Mouse (Mus musculus): ENCODE measurements around the gene M1ap. TPM values are rescaled to one million over a fixed set of nuclear protein-coding genes. Genes with fewer than 3 reads are reported as not detected.
A peak's percentile ranks its signal among the peaks of the same experiment; 100 is the strongest.

M1ap gene
- polyA plus RNA-seq, 1 experiment from 2014 or later: 1.2 TPM

- 71% methylated on average over 3 of the region's 3 CpGs for WGBS
- H3K4me3 ChIP-seq (replicated peaks): no peak overlapping the region
- H3K4me2 ChIP-seq: no peak overlapping the region
- no peak overlapping the region for H3K9ac ChIP-seq
- no peaks in the 10 kb centered on the region for H3K9me3 ChIP-seq
- ATAC-seq (ENCODE audit: insufficient read depth, low FRiP score, low read depth): no peak
- no peaks in the 10 kb centered on the region; the same call in 1 of the 2 replicates for H3K4me1 ChIP-seq
- no peak overlapping the region for H3K27ac ChIP-seq
- H3K27me3 ChIP-seq (replicated peaks): 0 out of 2 replicates have a peak, but pooled peaks cover 9% of the 10 kb centered on the region
- no peaks in the 10 kb centered on the region for H3K36me3 ChIP-seq
These were observed 5.9 kb upstream of the M1ap start for GRCm38 (mm10) chr6:82940765-82941164.

- Histone ChIP-seq H3K4me2 (no peak overlapping the region), H3K9me3 (no peaks in the 10 kb centered on the region; the same call in 1 of the 2 replicates), H3K27me3 (replicated peaks) (no peaks in the 10 kb centered on the region), H3K4me3 (replicated peaks) (no peak overlapping the region), H3K36me3 (no peaks in the 10 kb centered on the region), H3K4me1 (no peaks in the 10 kb centered on the region), H3K9ac (no peak overlapping the region), H3K27ac (no peak overlapping the region)
- no peak for ATAC-seq (ENCODE audit: insufficient read depth, low FRiP score, low read depth)
- WGBS: 45% methylated on average over 6 of the region's 6 CpGs
These were observed 952 bp upstream of the M1ap start for GRCm38 (mm10) chr6:82945750-82946149.

- Histone ChIP-seq H3K27ac (0 out of 2 replicates have a peak overlapping the region, but pooled peaks have one; percentile 18), H3K9ac (no peak overlapping the region), H3K4me3 (replicated peaks) (no peak overlapping the region), H3K4me2 (no peak overlapping the region), H3K4me1 (no peaks in the 10 kb centered on the region), H3K36me3 (no peaks in the 10 kb centered on the region), H3K27me3 (replicated peaks) (no peaks in the 10 kb centered on the region), H3K9me3 (no peaks in the 10 kb centered on the region)
- 33% methylated on average over 4 of the region's 4 CpGs for WGBS
- no peak for ATAC-seq (ENCODE audit: insufficient read depth, low FRiP score, low read depth)
These were observed 10.0 kb downstream of the M1ap start for GRCm38 (mm10) chr6:82956553-82957251.

- 67% methylated on average over 1 of the region's 1 CpGs for WGBS
- Histone ChIP-seq H3K9me3 (no peaks in the 10 kb centered on the region), H3K4me3 (replicated peaks) (no peak overlapping the region), H3K36me3 (no peaks in the 10 kb centered on the region), H3K4me1 (no peaks in the 10 kb centered on the region), H3K9ac (no peak overlapping the region), H3K4me2 (no peak overlapping the region), H3K27ac (no peak overlapping the region), H3K27me3 (replicated peaks) (no peaks in the 10 kb centered on the region)
- ATAC-seq (ENCODE audit: insufficient read depth, low FRiP score, low read depth): no peak
These were observed 15.0 kb downstream of the M1ap start for GRCm38 (mm10) chr6:82961664-82962063.

- H3K27ac ChIP-seq: no peak overlapping the region
- ATAC-seq (ENCODE audit: insufficient read depth, low FRiP score, low read depth): no peak
- H3K27me3 ChIP-seq (replicated peaks): no peaks in the 10 kb centered on the region
- no peaks in the 10 kb centered on the region for H3K36me3 ChIP-seq
- H3K4me1 ChIP-seq: no peaks in the 10 kb centered on the region
- 56% methylated on average over 6 of the region's 6 CpGs for WGBS
- H3K9ac ChIP-seq: no peak overlapping the region
- no peak overlapping the region for H3K4me3 ChIP-seq (replicated peaks)
- H3K9me3 ChIP-seq: no peaks in the 10 kb centered on the region
- H3K4me2 ChIP-seq: no peak overlapping the region
These were observed 22.8 kb downstream of the M1ap start for GRCm38 (mm10) chr6:82969249-82970084.

GRCm38 (mm10) chr6:82971031-82971430 lies 24.3 kb downstream of the M1ap start:
- H3K36me3 ChIP-seq: no peaks in the 10 kb centered on the region
- H3K27me3 ChIP-seq (replicated peaks): no peaks in the 10 kb centered on the region
- H3K4me1 ChIP-seq: no peaks in the 10 kb centered on the region
- no peak overlapping the region for H3K9ac ChIP-seq
- peak; percentile 68; the same call in 1 of the 2 replicates for ATAC-seq (ENCODE audit: insufficient read depth, low FRiP score, low read depth)
- H3K27ac ChIP-seq: no peak overlapping the region
- H3K4me2 ChIP-seq: no peak overlapping the region
- H3K9me3 ChIP-seq: no peaks in the 10 kb centered on the region
- WGBS: 4% methylated on average over 5 of the region's 5 CpGs
- H3K4me3 ChIP-seq (replicated peaks): no peak overlapping the region

GRCm38 (mm10) chr6:82987411-82987971 lies 40.8 kb downstream of the M1ap start:
- Histone ChIP-seq H3K9ac (no peak overlapping the region), H3K36me3 (no peaks in the 10 kb centered on the region), H3K4me2 (no peak overlapping the region), H3K27ac (no peak overlapping the region), H3K27me3 (replicated peaks) (no peaks in the 10 kb centered on the region), H3K9me3 (no peaks in the 10 kb centered on the region), H3K4me3 (replicated peaks) (no peak overlapping the region), H3K4me1 (no peaks in the 10 kb centered on the region; the same call in 1 of the 2 replicates)
- ATAC-seq (ENCODE audit: insufficient read depth, low FRiP score, low read depth): no peak
- 11% methylated on average over 9 of the region's 9 CpGs for WGBS

GRCm38 (mm10) chr6:82993696-82994095 lies 47.0 kb downstream of the M1ap start:
- Histone ChIP-seq H3K9me3 (no peaks in the 10 kb centered on the region), H3K27me3 (replicated peaks) (no peaks in the 10 kb centered on the region), H3K4me3 (replicated peaks) (no peak overlapping the region), H3K9ac (no peak overlapping the region), H3K36me3 (no peaks in the 10 kb centered on the region), H3K4me2 (no peak overlapping the region), H3K27ac (no peak overlapping the region), H3K4me1 (peaks cover 4% of the 10 kb centered on the region; the same call in 1 of the 2 replicates)
- 29% methylated on average over 1 of the region's 1 CpGs for WGBS
- no peak for ATAC-seq (ENCODE audit: insufficient read depth, low FRiP score, low read depth)

GRCm38 (mm10) chr6:82994372-82994771 lies 47.7 kb downstream of the M1ap start:
- Histone ChIP-seq H3K27ac (no peak overlapping the region), H3K36me3 (no peaks in the 10 kb centered on the region), H3K27me3 (replicated peaks) (no peaks in the 10 kb centered on the region), H3K4me2 (no peak overlapping the region), H3K9ac (no peak overlapping the region), H3K4me3 (replicated peaks) (no peak overlapping the region), H3K9me3 (no peaks in the 10 kb centered on the region), H3K4me1 (peaks cover 4% of the 10 kb centered on the region; the same call in 1 of the 2 replicates)
- WGBS: 71% methylated on average over 7 of the region's 7 CpGs
- ATAC-seq (ENCODE audit: insufficient read depth, low FRiP score, low read depth): no peak

- 11% methylated on average over 11 of the region's 11 CpGs for WGBS
- Histone ChIP-seq H3K4me1 (peaks cover 4% of the 10 kb centered on the region; the same call in 1 of the 2 replicates), H3K9ac (no peak overlapping the region)
These were observed 50.1 kb downstream of the M1ap start for GRCm38 (mm10) chr6:82996740-82997315.

GRCm38 (mm10) chr6:82997511-82998102 lies 50.9 kb downstream of the M1ap start:
- Histone ChIP-seq H3K4me2 (no peak overlapping the region), H3K4me1 (peaks cover 4% of the 10 kb centered on the region; the same call in 1 of the 2 replicates), H3K27ac (peak overlapping the region; percentile 63), H3K27me3 (replicated peaks) (no peaks in the 10 kb centered on the region), H3K36me3 (no peaks in the 10 kb centered on the region), H3K9ac (no peak overlapping the region), H3K4me3 (replicated peaks) (no peak overlapping the region), H3K9me3 (no peaks in the 10 kb centered on the region)
- no peak for ATAC-seq (ENCODE audit: insufficient read depth, low FRiP score, low read depth)
- 48% methylated on average over 7 of the region's 7 CpGs for WGBS

More at GRCm38 (mm10) chr6:82996740-82997315, 50.1 kb downstream of the M1ap start:
- peak overlapping the region; percentile 18; the same call in 1 of the 2 replicates for H3K4me3 ChIP-seq (replicated peaks)
- H3K4me2 ChIP-seq: peak overlapping the region; percentile 46
- peak overlapping the region; percentile 63 for H3K27ac ChIP-seq
- ATAC-seq (ENCODE audit: insufficient read depth, low FRiP score, low read depth): peak; percentile 91
- no peaks in the 10 kb centered on the region for H3K27me3 ChIP-seq (replicated peaks)
- H3K36me3 ChIP-seq: no peaks in the 10 kb centered on the region
- H3K9me3 ChIP-seq: no peaks in the 10 kb centered on the region
